Mouse (Mus musculus): ENCODE measurements around the gene Krt75.

GRCm38 (mm10) chr15:101573796-101574345, at the start of gene Krt75:
- TF ChIP-seq CTCF (IDR thresholded peaks at IDR 0.05; ENCODE audit: low read depth) (no peak), EP300 (IDR thresholded peaks at IDR 0.05; ENCODE audit: low read depth) (no peak)

All from heart, postnatal 0 days (tissue).